Mouse (Mus musculus) kidney, adult 2 months (tissue): ENCODE results near the gene Utf1. TPM values are rescaled to one million over a fixed set of nuclear protein-coding genes. Genes with fewer than 3 reads are reported as not detected.

Experiments used
- DNase-seq: peaks from one replicate; pipeline ENCODE4 v3.0.0; 2021
- H3K27ac ChIP-seq: fragments of 200-500 bp; 2 replicates; pipeline ENCODE4 v1.5.1; 2012; ENCODE audit warnings: low read depth, low read length, control low read depth, inconsistent platforms; ENCODE audit not compliant: insufficient read depth
- H3K27me3 ChIP-seq: fragments of 200-500 bp; replicated peaks from 2 replicates; pipeline ENCODE4 v1.6.1; 2012; ENCODE audit warnings: mild to moderate bottlenecking, moderate library complexity, low read length, inconsistent platforms; ENCODE audit not compliant: control insufficient read depth, insufficient read depth
- H3K36me3 ChIP-seq: fragments of 200-500 bp; 2 replicates; pipeline ENCODE4 v1.6.1; 2012; ENCODE audit warnings: mild to moderate bottlenecking, moderate library complexity, low read length, inconsistent platforms; ENCODE audit not compliant: control insufficient read depth, insufficient read depth
- H3K4me1 ChIP-seq: fragments of 200-500 bp; 2 replicates; pipeline ENCODE4 v1.6.1; 2011; ENCODE audit warnings: low read length; ENCODE audit not compliant: control insufficient read depth, insufficient read depth
- H3K4me3 ChIP-seq: fragments of 200-500 bp; 2 replicates; pipeline ENCODE4 v1.5.1; 2011; ENCODE audit warnings: mild to moderate bottlenecking, low read depth, low read length, control low read depth; ENCODE audit not compliant: insufficient read depth
- CTCF ChIP-seq: fragments of 200-500 bp; conservative IDR thresholded peaks from 2 replicates; pipeline ENCODE4 v1.5.1; 2011; ENCODE audit warnings: low read depth, mild to moderate bottlenecking, control low read depth, low read length, moderate library complexity, mixed read lengths; ENCODE audit not compliant: insufficient read depth, insufficient read length
- POLR2A ChIP-seq: fragments of 200-500 bp; IDR thresholded peaks from one replicate; pipeline ENCODE4 v1.6.1; 2011; ENCODE audit warnings: low read depth, low read length, control low read depth
- WGBS: fragments of 180-500 bp; shearing (Covaris S2); methylation state at CpG from one replicate; pipeline ENCODE4 v1.1.7; 2018; 5-methylcytosine and 5-hydroxymethylcytosine counted together
- polyA plus RNA-seq: library from polyadenylated mRNA; depleted of rRNA; stranded (reverse); fragments of >200 nt; gene quantifications from 2 replicates; pipeline ENCODE4 v1.2.3, GENCODE M21; 2012

Gene Utf1
- polyA plus RNA-seq, 1 experiment = 0.13 TPM

DNA sequence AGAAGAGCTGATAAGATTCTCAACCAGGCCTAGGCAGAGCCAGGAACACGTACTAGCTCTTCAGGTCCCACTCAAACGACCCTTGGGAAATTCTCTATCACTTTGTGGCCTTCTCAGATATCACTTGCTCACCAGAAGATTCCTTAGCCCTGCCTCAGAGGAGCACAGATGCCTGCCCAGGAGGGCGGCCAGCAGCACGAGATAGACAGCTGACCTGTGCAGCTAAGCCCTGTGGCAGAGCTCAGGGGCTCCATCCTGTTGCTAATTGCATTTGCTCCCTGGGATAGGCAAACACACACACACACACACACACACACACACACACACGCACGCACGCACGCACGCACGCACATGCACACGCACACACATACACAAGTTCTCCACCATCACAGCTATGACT is 38.5 kb downstream of the Utf1 start:
- DNase-seq = no peak
- Histone ChIP-seq H3K4me3 (no peak overlapping the region), H3K27me3 (no peaks in the 10 kb centered on the region), H3K4me1 (no peaks in the 10 kb centered on the region), H3K27ac (no peak overlapping the region), H3K36me3 (no peaks in the 10 kb centered on the region)
- TF ChIP-seq POLR2A = no peak
- TF ChIP-seq CTCF = no peak
- WGBS = 86% methylated on average over 11 of the region's 11 CpGs

DNA sequence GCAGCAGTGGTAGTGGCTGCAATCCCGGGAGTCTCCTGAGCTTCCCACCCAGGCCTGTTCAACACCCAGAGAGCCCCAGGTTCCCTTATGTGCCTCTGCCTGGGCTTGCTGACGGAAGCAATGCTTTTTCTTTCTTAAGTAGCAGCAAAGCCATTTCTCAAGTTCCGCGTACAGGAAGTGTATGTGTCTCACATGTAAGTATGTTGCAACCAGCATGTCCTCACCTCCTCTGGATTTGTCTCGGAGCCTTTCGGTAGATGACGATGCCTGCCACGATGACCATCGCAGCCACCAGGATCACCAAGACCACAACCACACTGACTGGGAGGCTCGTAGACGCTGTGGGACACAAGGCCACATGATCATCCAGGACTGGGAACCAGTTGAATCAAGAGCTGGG is 40.9 kb downstream of the Utf1 start:
- no peak for DNase-seq
- no peak overlapping the region for H3K4me3 ChIP-seq
- 94% methylated on average over 11 of the region's 11 CpGs for WGBS
- no peak for TF ChIP-seq CTCF
- TF ChIP-seq POLR2A = no peak
- no peaks in the 10 kb centered on the region for H3K27me3 ChIP-seq
- H3K27ac ChIP-seq = no peak overlapping the region
- no peaks in the 10 kb centered on the region for H3K4me1 ChIP-seq
- H3K36me3 ChIP-seq = no peaks in the 10 kb centered on the region

DNA sequence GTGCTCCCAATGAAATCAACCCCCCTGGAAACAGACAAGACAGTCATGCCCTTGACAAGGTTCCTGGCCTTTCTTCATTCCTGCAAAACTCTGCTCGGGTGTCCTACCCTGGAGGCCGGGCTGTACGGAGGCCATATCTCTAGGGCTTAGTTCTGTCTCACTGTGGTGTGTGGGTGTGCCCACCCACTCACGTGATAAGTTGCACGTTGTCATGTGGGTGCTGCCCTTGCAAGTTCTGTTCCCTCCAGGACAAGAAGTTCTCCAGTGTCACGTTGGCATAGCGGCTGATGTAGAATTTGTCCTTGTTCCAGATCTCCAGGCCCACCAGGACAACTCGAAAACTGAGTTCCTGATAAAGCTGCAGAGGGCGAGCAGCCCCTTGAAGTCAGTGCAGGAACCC is 44.7 kb downstream of the Utf1 start:
- WGBS = 84% methylated on average over 9 of the region's 9 CpGs
- no peaks in the 10 kb centered on the region for H3K4me1 ChIP-seq
- no peak for DNase-seq
- H3K27ac ChIP-seq = no peak overlapping the region
- no peaks in the 10 kb centered on the region for H3K36me3 ChIP-seq
- no peaks in the 10 kb centered on the region for H3K27me3 ChIP-seq
- TF ChIP-seq CTCF (no peak), POLR2A (no peak)
- no peak overlapping the region for H3K4me3 ChIP-seq

DNA sequence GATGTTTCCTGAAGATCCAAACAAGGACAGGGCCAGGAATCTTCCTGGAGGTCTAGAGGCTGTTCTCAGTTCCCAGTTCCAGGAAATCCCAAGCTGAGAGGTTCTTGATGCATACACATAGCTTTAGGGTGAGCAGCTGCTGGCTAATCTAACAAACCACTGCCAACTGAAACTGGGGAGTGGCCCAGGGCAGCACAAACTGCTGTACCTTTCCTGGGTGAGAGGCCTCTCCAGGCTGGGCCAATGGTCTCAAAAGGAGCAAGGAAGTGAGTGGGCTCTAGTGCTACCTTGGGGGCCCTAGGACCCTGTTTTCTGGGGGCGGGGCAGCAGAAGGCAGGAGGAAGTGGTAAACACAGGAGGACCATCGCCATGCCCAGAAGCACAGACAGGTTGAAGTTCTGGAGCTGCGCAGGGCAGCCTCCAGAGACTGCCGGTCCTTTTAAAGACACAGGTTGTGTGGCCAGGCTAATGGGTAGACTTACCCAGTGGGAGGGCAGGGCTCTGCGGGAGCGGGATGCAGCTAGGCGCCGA is 47.3 kb downstream of the Utf1 start:
- Histone ChIP-seq H3K36me3 (no peaks in the 10 kb centered on the region), H3K4me3 (no peak overlapping the region), H3K4me1 (no peaks in the 10 kb centered on the region), H3K27ac (no peak overlapping the region), H3K27me3 (no peaks in the 10 kb centered on the region)
- WGBS = 72% methylated on average over 8 of the region's 8 CpGs
- no peak for DNase-seq
- TF ChIP-seq POLR2A (no peak), CTCF (no peak)

DNA sequence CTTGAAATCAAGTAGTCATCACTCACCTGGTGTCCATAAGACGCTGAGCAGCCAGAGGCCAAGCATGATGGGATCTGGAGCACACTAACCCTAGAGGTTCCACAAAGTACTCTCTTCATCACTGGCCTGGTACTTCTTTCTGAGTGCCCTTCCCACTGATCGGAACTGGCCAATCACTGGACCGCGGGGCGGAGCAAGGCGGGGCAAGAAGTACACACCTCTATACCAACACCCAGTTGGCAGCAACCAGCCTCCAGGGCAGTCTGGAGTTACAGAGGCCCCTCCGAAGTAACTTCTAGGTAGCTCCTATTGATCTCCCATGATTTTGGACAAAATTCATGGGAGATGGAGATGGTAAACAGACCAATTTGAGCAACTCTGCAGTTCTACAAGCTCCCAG is 48.8 kb downstream of the Utf1 start, which contains the start of gene Adam8:
Gene Adam8, minus strand, starts transcription at position 157 of the 400 bp plus-strand sequence.
- no peaks in the 10 kb centered on the region for H3K4me1 ChIP-seq
- H3K36me3 ChIP-seq = no peaks in the 10 kb centered on the region
- no peaks in the 10 kb centered on the region for H3K27me3 ChIP-seq
- 26% methylated on average over 7 of the region's 7 CpGs for WGBS
- no peak for TF ChIP-seq CTCF
- H3K27ac ChIP-seq = no peak within 1 kb of the TSS
- H3K4me3 ChIP-seq = no peak within 1 kb of the TSS
- peak; percentile 36 for DNase-seq

DNA sequence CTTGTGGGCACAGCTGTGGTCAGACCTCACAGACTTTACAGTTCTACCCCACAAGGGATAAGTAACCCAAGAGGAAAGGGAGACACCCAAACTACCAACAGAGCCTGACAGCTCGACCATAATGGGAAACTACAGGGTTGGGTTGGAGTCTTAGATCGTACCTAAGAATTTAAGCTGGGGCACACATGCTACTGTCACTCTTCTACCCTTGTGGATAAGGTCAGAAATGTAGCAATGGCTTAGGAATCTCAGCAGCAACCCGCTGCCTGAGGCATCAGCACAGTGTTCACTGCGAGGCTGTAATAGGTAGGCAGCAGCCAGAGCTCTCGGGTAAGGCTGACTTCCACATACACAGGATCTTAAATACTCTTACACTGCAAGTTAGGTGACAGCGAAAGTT is 49.9 kb downstream of the Utf1 start:
- no peak for TF ChIP-seq POLR2A
- TF ChIP-seq CTCF = no peak
- Histone ChIP-seq H3K27ac (no peak overlapping the region), H3K27me3 (no peaks in the 10 kb centered on the region), H3K4me3 (no peak overlapping the region), H3K4me1 (no peaks in the 10 kb centered on the region), H3K36me3 (no peaks in the 10 kb centered on the region)
- 92% methylated on average over 6 of the region's 6 CpGs for WGBS
- DNase-seq = no peak

DNA sequence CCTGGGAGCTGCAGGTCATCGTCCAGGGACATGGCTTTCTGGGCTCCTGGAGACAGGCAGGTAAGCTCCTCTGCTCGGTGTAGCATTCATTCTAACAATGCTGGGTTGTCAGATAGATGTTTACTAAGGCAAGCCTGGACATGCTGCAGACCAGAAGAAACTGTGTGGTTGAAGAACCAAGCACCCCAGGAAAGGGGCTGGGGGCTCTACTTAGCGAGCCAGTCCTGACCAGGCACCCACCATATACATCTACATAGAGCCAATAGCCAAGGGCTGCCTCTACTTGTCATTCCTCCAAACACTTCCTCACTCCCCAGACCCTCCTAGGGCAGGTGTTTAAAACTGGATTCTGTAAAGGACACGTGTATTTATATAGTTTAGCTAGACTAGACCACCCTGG is 50.6 kb downstream of the Utf1 start:
- H3K27me3 ChIP-seq = no peaks in the 10 kb centered on the region
- TF ChIP-seq POLR2A = no peak
- no peak for TF ChIP-seq CTCF
- no peak overlapping the region for H3K4me3 ChIP-seq
- H3K36me3 ChIP-seq = no peaks in the 10 kb centered on the region
- H3K4me1 ChIP-seq = no peaks in the 10 kb centered on the region
- 85% methylated on average over 4 of the region's 4 CpGs for WGBS
- H3K27ac ChIP-seq = no peak overlapping the region
- DNase-seq = no peak
